ENCODE assay signal across 9 mouse cellular contexts in genomic region chr11:115277604-115277975, GRCm38 (mm10). TPM values are rescaled to one million over a fixed set of nuclear protein-coding genes. Genes with fewer than 3 reads are reported as not detected.
DNase-seq lines count a peak whose midpoint lies in the region; ATAC-seq and TF ChIP-seq lines count a peak whose summit lies in the region.
"Had no signal": no experiment of that assay in that cellular context is flagged by ENCODE, and none has a peak within 500 bp of the region (broad histone marks: within the 10 kb centered on the region; RNA-seq: fewer than 3 reads in every experiment).

No protein-coding gene starts in this region.

- TF ChIP-seq CTCF in bone marrow macrophage, adult 2 months (IDR thresholded peaks at IDR 0.05; ENCODE audit: low read depth, low read length): no peak

- H3K9ac ChIP-seq in kidney, embryonic 15.5 days: peak overlapping the region; percentile 53
- H3K9ac ChIP-seq in hindbrain, embryonic 15.5 days: peak overlapping the region; percentile 63
- H3K9ac ChIP-seq in midbrain, embryonic 15.5 days: peak overlapping the region; percentile 43

- H3K27ac ChIP-seq in kidney, embryonic 15.5 days: peak overlapping the region; percentile 90
- peak overlapping the region; percentile 78 for H3K27ac ChIP-seq in bone marrow macrophage, adult 2 months (ENCODE audit: insufficient read depth, low read depth, low read length)
- H3K27ac ChIP-seq in hindbrain, embryonic 15.5 days (replicated peaks): peak overlapping the region; percentile 90
- peak overlapping the region; percentile 92 for H3K27ac ChIP-seq in midbrain, embryonic 15.5 days

- no peaks in the 10 kb centered on the region for H3K27me3 ChIP-seq in kidney, embryonic 15.5 days
- H3K27me3 ChIP-seq in hindbrain, embryonic 15.5 days: no peaks in the 10 kb centered on the region
- H3K27me3 ChIP-seq in midbrain, embryonic 15.5 days (replicated peaks): no peaks in the 10 kb centered on the region

- H3K4me2 ChIP-seq in kidney, embryonic 15.5 days: peak overlapping the region; percentile 96
- H3K4me2 ChIP-seq in hindbrain, embryonic 15.5 days: peak overlapping the region; percentile 76
- peak overlapping the region; percentile 52 for H3K4me2 ChIP-seq in midbrain, embryonic 15.5 days

- H3K4me1 ChIP-seq in kidney, embryonic 15.5 days: peaks cover 19% of the 10 kb centered on the region
- peaks cover 24% of the 10 kb centered on the region for H3K4me1 ChIP-seq in bone marrow macrophage, adult 2 months (ENCODE audit: control insufficient read depth, insufficient read depth, low read length)
- H3K4me1 ChIP-seq in hindbrain, embryonic 15.5 days (replicated peaks): peaks cover 24% of the 10 kb centered on the region
- H3K4me1 ChIP-seq in midbrain, embryonic 15.5 days: peaks cover 16% of the 10 kb centered on the region

- TF ChIP-seq POLR2A in bone marrow macrophage, adult 2 months (IDR thresholded peaks at IDR 0.05; ENCODE audit: borderline replicate concordance, low read depth, low read length): no peak

- no peak for ATAC-seq in kidney, embryonic 15.5 days (replicated peaks; ENCODE audit: low FRiP score)
- no peak for ATAC-seq in hindbrain, embryonic 15.5 days (ENCODE audit: low FRiP score, low read depth)
- no peak for ATAC-seq in midbrain, embryonic 15.5 days (replicated peaks)

- DNase-seq in kidney, adult 11 months: no peak
- DNase-seq in right cerebral cortex, adult 18-20 months: no peak
- no peak for DNase-seq in gastrocnemius, postnatal 25 days
- no peak for DNase-seq in spleen, adult 18-20 months

- 17% methylated on average over 7 of the region's 7 CpGs for WGBS in kidney, embryonic 15.5 days
- 18% methylated on average over 7 of the region's 7 CpGs for WGBS in hindbrain, embryonic 15.5 days
- WGBS in midbrain, embryonic 15.5 days: 19% methylated on average over 7 of the region's 7 CpGs

- no peaks in the 10 kb centered on the region for H3K9me3 ChIP-seq in kidney, embryonic 15.5 days (replicated peaks)
- no peaks in the 10 kb centered on the region for H3K9me3 ChIP-seq in hindbrain, embryonic 15.5 days
- no peaks in the 10 kb centered on the region for H3K9me3 ChIP-seq in midbrain, embryonic 15.5 days

- peak overlapping the region; percentile 73 for H3K4me3 ChIP-seq in kidney, embryonic 15.5 days (replicated peaks)
- H3K4me3 ChIP-seq in bone marrow macrophage, adult 2 months (ENCODE audit: insufficient read depth, low read length): peak overlapping the region; percentile 78
- peak overlapping the region; percentile 64 for H3K4me3 ChIP-seq in hindbrain, embryonic 15.5 days
- peak overlapping the region; percentile 74 for H3K4me3 ChIP-seq in midbrain, embryonic 15.5 days

- H3K36me3 ChIP-seq in kidney, embryonic 15.5 days: no peaks in the 10 kb centered on the region
- no peaks in the 10 kb centered on the region for H3K36me3 ChIP-seq in hindbrain, embryonic 15.5 days
- no peaks in the 10 kb centered on the region for H3K36me3 ChIP-seq in midbrain, embryonic 15.5 days (replicated peaks)

RNA-seq across cellular contexts. Expression of gene Fdxr, which starts 0.7 kb away (rescaled TPM):
- 15.4 and 20.8 TPM in 2 replicates for polyA plus RNA-seq in kidney, embryonic 15.5 days (2015; fragmentation: Nextera tagmentation; extraction: Ambion mirVana)
- polyA plus RNA-seq in bone marrow macrophage, adult 2 months (2012; ENCODE audit: insufficient read depth, insufficient read length, missing spikeins): 7.8 and 9.6 TPM in 2 replicates
- 21.3 and 21.6 TPM in 2 replicates for polyA plus RNA-seq in hindbrain, embryonic 15.5 days (2015; fragmentation: Nextera tagmentation; extraction: Ambion mirVana)
- 21.5 and 22.1 TPM in 2 replicates for polyA plus RNA-seq in midbrain, embryonic 15.5 days (2015; fragmentation: Nextera tagmentation; extraction: Ambion mirVana)
- 1 to 10 TPM; 3.6 to 3.8 TPM for total RNA-seq in gastrocnemius, postnatal 25 days (2021)

RNA-seq across cellular contexts. Expression of gene Grin2c, which starts 10.5 kb away (rescaled TPM):
- polyA plus RNA-seq in kidney, embryonic 15.5 days (2015; fragmentation: Nextera tagmentation; extraction: Ambion mirVana): not detected in 2 replicates
- not detected in 2 replicates for polyA plus RNA-seq in bone marrow macrophage, adult 2 months (2012; ENCODE audit: insufficient read depth, insufficient read length, missing spikeins)
- 0.64 and 0.73 TPM in 2 replicates for polyA plus RNA-seq in hindbrain, embryonic 15.5 days (2015; fragmentation: Nextera tagmentation; extraction: Ambion mirVana)
- 0.21 and 0.26 TPM in 2 replicates for polyA plus RNA-seq in midbrain, embryonic 15.5 days (2015; fragmentation: Nextera tagmentation; extraction: Ambion mirVana)
- total RNA-seq in gastrocnemius, postnatal 25 days (2021): under 1 TPM in 1 of 2 experiments, not detected in 1; 0.05 TPM
- total RNA-seq: gastrocnemius, postnatal 4 days had no signal

RNA-seq across cellular contexts. Expression of gene Fads6, which starts 19.9 kb away (rescaled TPM):
- polyA plus RNA-seq in kidney, embryonic 15.5 days (2015; fragmentation: Nextera tagmentation; extraction: Ambion mirVana): 0.49 and 0.55 TPM in 2 replicates
- 1.5 and 1.9 TPM in 2 replicates for polyA plus RNA-seq in bone marrow macrophage, adult 2 months (2012; ENCODE audit: insufficient read depth, insufficient read length, missing spikeins)
- polyA plus RNA-seq in hindbrain, embryonic 15.5 days (2015; fragmentation: Nextera tagmentation; extraction: Ambion mirVana): 1.3 and 1.5 TPM in 2 replicates
- 0.96 and 1.0 TPM in 2 replicates for polyA plus RNA-seq in midbrain, embryonic 15.5 days (2015; fragmentation: Nextera tagmentation; extraction: Ambion mirVana)
- 1 to 10 TPM; 2.9 to 3.6 TPM for total RNA-seq in gastrocnemius, postnatal 25 days (2021)

RNA-seq across cellular contexts. Expression of gene Otop2, which starts 29.4 kb away (rescaled TPM):
- polyA plus RNA-seq in kidney, embryonic 15.5 days (2015; fragmentation: Nextera tagmentation; extraction: Ambion mirVana): 0.06 and 0.09 TPM in 2 replicates
- not detected in 2 replicates for polyA plus RNA-seq in bone marrow macrophage, adult 2 months (2012; ENCODE audit: insufficient read depth, insufficient read length, missing spikeins)
- polyA plus RNA-seq in hindbrain, embryonic 15.5 days (2015; fragmentation: Nextera tagmentation; extraction: Ambion mirVana): 0.07 and 0.34 TPM in 2 replicates
- polyA plus RNA-seq in midbrain, embryonic 15.5 days (2015; fragmentation: Nextera tagmentation; extraction: Ambion mirVana): 0.17 TPM in 1 of 2 replicates, not detected in the other
- not detected for total RNA-seq in gastrocnemius, postnatal 25 days (2021)
- total RNA-seq: gastrocnemius, postnatal 4 days had no signal

RNA-seq across cellular contexts. Expression of gene Ush1g, which starts 44.3 kb away (rescaled TPM):
- not detected in 2 replicates for polyA plus RNA-seq in kidney, embryonic 15.5 days (2015; fragmentation: Nextera tagmentation; extraction: Ambion mirVana)
- not detected in 2 replicates for polyA plus RNA-seq in bone marrow macrophage, adult 2 months (2012; ENCODE audit: insufficient read depth, insufficient read length, missing spikeins)
- polyA plus RNA-seq in hindbrain, embryonic 15.5 days (2015; fragmentation: Nextera tagmentation; extraction: Ambion mirVana): 0.06 and 0.38 TPM in 2 replicates
- polyA plus RNA-seq in midbrain, embryonic 15.5 days (2015; fragmentation: Nextera tagmentation; extraction: Ambion mirVana): 0.09 and 0.18 TPM in 2 replicates
- under 1 TPM; 0.56 to 0.97 TPM for total RNA-seq in gastrocnemius, postnatal 25 days (2021)
- total RNA-seq: gastrocnemius, postnatal 4 days had no signal
